Mouse (Mus musculus) thymus, adult 18-20 months (tissue): ENCODE data around the gene Dnajc1.

ENCODE experiments used
- DNase-seq, 2 experiments: peaks; one replicate each; pipeline ENCODE4 v3.0.0; 2022; ENCODE audit warnings: mixed read lengths in 2 of 2

Gene Dnajc1

GRCm38 (mm10) chr2:18285175-18285574, 107.5 kb downstream of the Dnajc1 start:
- no peak for DNase-seq

- no peak for DNase-seq
Measured at GRCm38 (mm10) chr2:18265736-18266135, 126.9 kb downstream of the Dnajc1 start.

DNA sequence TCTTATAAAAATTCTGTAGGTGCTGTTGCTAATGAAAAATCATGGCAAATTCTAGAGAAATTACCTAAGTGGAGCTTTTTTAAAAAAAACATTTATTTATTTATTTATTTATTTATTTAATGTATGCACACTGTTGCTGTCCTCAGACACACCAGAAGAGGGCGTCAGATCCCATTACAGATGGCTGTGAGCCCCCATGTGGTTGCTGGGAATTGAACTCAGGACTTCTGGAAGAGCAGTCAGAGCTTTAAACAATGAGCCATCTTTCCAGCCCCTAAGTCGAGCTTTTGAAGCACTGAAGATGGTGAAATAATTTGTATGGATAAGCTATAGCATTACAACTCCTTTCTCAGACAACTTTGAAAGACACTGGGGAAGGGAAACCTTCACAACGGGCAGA, 128.1 kb downstream of the Dnajc1 start:
- no peak for DNase-seq

DNA sequence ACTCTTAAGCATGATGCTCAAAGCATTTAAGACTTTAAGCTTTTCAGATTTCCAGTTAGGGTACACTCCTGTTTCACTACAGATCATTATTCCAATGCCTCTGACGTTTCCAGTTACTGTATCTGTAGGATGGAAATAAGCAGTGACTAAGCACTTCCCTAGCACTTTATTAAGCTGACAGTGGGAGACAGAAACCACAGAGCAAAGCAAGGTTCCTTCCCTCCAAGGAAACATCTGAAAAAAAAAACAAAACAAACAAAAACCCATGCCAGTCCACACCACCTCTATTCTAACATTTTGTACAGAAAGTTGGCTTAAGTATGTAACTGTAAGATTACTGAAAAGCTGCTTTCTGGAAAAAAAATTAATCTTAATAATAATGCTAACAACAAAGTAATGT, 130.3 kb downstream of the Dnajc1 start:
- no peak for DNase-seq

- DNase-seq: no peak
Measured at GRCm38 (mm10) chr2:18249224-18249623, 143.4 kb downstream of the Dnajc1 start.

- no peak for DNase-seq
Measured at GRCm38 (mm10) chr2:18235524-18235923, 157.1 kb downstream of the Dnajc1 start.

GRCm38 (mm10) chr2:18232883-18233567, 159.6 kb downstream of the Dnajc1 start:
- no peak for DNase-seq

GRCm38 (mm10) chr2:18231143-18231542, 161.5 kb downstream of the Dnajc1 start:
- DNase-seq: no peak

DNA sequence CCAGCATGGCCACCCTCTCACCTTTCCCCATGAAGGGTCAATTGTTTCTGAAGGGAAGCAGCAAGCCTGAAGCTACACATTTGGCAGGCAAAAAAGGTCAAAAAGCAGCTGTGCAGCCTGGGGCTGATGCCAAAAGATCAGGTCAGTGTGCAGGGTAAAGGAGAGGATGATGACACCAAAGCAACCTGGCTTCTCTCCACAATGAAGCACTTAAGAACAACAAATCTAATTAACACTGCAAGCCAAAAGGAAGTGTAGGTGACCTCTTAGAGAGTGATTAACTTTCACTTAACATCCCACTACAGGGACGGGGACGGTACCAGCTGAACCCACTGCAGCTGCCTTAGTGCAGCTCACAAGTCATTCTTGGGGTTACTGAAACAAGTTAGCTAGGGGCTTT, 163.4 kb downstream of the Dnajc1 start:
- no peak for DNase-seq

DNA sequence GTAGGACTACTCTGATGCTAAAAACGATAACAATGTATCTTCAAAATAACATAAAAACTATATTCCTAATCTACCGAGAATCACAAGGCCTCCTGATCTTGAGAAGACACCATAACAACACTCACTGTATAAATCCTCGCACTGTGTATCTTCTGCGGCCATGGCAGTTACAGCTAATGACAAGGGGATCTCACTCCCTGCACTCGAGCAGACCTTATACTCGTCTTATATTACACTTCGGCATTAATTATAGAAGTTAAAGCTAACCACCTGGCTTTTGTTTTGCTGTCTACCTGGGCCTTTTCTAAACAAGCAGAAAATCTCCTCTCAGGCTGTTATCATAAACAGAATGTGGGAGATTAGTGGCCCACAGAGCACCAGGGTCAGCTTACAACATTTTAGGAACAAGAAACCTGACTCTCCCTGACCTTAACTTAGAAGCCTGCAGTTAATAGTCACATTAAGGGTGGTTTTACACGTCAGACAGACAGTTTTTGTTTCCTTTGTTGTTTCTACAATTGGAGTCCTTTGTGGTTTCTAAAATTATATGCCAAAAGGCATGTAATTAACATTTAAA, 164.1 kb downstream of the Dnajc1 start:
- no peak for DNase-seq

GRCm38 (mm10) chr2:18219569-18219968, 173.1 kb downstream of the Dnajc1 start:
- no peak for DNase-seq

DNA sequence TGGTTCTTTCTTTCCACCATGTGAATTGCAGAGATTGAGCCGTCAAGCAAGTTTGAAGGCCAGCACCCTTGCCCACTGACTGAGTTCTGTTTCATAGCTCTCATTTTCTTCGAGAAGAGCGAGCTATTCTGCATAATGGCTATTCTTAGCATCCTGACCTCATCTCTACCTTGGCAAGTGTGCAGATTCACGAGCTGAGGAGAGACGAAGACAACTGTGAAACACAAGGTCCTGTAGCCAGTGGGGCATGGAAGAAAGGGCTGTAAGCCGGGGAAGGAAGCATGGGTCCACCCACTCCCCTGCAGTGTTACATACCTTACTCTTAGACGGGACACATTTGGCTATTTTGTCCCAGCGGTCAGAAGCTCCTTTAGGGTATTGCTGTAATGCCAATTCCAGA, 173.5 kb downstream of the Dnajc1 start:
- DNase-seq: no peak

- no peak for DNase-seq
Measured at GRCm38 (mm10) chr2:18218500-18218899, 174.1 kb downstream of the Dnajc1 start.

GRCm38 (mm10) chr2:18217867-18218266, 174.8 kb downstream of the Dnajc1 start:
- DNase-seq: no peak

DNA sequence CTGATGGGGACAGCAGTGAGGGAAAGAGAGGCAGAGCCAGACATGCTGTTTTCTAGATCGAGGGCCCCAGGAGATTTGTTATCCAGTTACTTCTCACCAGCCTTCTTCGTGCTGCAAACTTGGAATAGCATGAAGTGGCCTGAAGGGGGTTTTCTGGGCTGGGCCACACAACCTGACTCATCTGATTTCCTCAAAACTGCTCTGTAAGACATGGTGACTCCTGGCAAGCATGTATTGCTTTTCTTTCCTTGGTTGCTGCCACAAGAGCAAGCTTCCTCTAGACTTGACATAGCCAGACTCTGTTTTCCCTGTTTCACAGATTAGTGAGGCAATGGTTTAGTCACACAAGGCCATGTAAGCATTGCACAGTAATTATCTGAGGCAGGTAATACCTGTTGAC, 178.6 kb downstream of the Dnajc1 start:
- DNase-seq: no peak

GRCm38 (mm10) chr2:18209948-18210347, 182.7 kb downstream of the Dnajc1 start:
- no peak for DNase-seq

DNA sequence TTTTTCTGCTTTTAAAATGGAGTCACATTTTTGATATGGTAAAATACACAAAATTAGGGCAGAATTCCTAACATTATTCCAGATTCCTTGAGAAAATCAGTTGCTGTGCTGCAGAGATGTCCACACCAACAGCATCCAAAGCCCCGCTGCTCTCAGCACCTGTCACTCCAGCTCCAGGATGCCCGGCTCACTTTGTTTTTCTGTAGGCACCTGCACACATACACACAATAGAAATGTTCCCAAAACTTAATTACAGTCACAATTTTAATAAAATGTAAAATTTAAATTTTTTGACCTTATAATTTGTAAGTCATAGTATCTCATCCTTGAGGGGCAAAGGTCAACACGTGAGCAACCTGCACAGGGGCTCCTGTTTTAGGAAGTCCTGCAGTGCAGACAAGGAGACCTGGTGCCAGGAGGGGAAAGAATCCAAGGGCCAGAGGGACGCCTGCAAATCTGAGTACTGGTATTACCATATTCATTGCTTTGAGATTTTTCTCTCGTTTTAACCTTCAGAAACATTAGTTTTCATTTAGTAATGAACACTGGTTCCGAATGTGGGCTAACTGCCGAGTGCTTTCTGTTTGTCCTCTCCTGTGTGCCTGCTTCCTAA, 183.3 kb downstream of the Dnajc1 start:
- DNase-seq: no peak

DNA sequence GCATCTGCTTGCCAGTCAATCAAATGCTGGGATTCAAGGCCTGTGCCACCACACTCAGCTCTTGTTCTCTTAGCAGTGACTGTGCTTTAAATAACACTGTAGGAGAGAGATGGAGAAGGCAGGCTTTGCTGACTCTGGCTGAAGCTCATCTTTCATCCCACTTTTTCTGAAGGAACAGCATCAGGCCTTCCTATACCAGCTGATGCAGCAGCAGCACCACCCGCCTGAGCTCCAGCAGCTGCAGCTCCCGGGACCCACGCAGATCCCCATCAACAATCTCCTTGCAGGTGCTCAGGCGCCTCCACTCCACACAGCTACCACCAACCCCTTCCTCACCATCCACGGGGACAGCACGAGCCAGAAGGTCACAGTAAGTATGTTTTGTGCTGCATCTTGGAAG, 184.1 kb downstream of the Dnajc1 start:
- no peak for DNase-seq

- no peak for DNase-seq
Measured at GRCm38 (mm10) chr2:18206811-18207210, 185.8 kb downstream of the Dnajc1 start.

GRCm38 (mm10) chr2:18205118-18205517, 187.5 kb downstream of the Dnajc1 start:
- peak; percentile 22 to 48 for DNase-seq

DNA sequence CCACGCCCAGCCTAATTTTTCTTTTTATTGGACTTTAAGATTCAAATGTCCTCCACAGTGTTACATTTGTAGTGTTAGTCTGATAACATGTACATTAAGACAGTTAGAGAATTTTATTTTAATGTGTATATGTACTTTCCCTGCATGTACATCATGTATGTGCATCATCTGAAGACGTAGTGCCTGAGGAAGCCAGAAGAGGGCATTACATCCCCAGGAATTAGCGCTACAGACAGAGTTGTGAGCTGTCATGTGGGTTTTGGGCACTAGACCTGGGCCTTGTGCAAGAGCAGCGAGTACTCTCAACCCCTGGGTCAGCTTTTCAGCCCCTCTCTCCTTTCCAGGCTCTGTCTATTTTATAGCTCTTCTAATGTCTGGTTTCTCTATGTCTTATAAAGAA, 189.7 kb downstream of the Dnajc1 start:
- DNase-seq: no peak

GRCm38 (mm10) chr2:18201820-18202462, 190.7 kb downstream of the Dnajc1 start:
- no peak for DNase-seq

- DNase-seq: no peak
Measured at GRCm38 (mm10) chr2:18195691-18196396, 196.8 kb downstream of the Dnajc1 start.
